Mouse (Mus musculus): Measurements from ENCODE around the gene Olfr1424.

Olfr1424 gene

DNA sequence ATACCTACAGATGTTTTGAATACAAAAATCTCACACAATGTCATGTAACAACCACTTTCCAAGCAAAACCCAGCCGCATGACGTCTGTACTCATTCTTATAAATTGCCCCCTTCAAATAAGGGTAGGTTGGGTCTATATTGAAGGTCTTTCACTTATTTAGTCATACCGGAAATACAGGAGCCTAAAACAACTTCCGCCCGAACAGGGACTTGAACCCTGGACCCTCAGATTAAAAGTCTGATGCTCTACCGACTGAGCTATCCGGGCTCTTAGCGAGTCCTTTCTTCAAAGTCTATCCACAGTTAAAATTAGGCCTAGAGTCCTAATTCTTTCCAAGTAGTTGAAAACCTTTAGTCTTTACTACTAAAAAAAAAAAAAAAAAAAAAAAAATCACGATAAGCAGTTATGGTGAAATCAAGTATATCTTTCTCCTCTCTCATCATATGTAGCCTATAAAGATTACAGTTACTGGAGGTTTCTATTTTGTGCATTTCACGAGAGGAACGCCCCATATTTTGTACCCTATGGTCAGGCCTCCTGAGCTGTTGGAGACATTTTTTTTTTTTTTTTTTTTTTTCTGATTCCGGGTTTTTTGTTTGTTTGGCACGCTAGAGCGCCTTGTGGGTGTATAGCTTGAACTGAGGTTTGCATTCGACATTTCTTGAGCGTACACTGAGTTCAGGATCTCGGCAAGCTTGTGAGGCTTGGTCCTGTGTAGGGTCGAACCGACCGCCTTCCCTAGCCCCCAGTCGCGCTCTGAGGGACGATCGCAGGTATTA, 52.8 kb downstream of the Olfr1424 start:
- in situ Hi-C loops (cut with MboI, MseI) = loop anchor here (5.0 to 25.0 kb wide), 7 partner anchors 237 to 795 kb away; partner anchors contain the start of genes Ms4a6b (in 2 of the 2), Mrpl16 (in 1 of the 2) and Ms4a6d (in 1 of the 2)

All from T-helper 17 cell (primary cell).